Mouse (Mus musculus) adrenal gland, postnatal 10 days (tissue): ENCODE results near the gene Kdm4c. TPM values are rescaled to one million over a fixed set of nuclear protein-coding genes. Genes with fewer than 3 reads are reported as not detected.
"Not testable (repeated sequence)": the region's sequence is repeated elsewhere in the genome, so short reads cannot be mapped to it uniquely, and the experiment has no call there.

Experiments
- DNase-seq: peaks from one replicate; pipeline ENCODE4 v3.0.0; 2021; ENCODE audit warnings: mixed read lengths
- long read RNA-seq, 2 experiments: library from polyadenylated mRNA; stranded (forward); transcript quantifications; one replicate each; pipeline ENCODE4 v2.0.0; 2021
- total RNA-seq, 2 experiments: library from RNA; stranded (reverse); gene quantifications; 2 replicates each; pipeline ENCODE4 v1.2.3; 2021

The Kdm4c gene
- total RNA-seq: 10 to 100 TPM; 18.3 to 21.3 TPM
- long read RNA-seq, experiment 1, full-length matches to known transcripts: 3 of 6 reads
- long read RNA-seq, experiment 1, partial matches to known transcripts: 2 of 6 reads
- long read RNA-seq, experiment 1, other reads (novel, unspliced or antisense): 1 of 6 reads
- long read RNA-seq, experiment 2, full-length matches to known transcripts: 5 of 11 reads
- long read RNA-seq, experiment 2, partial matches to known transcripts: 3 of 11 reads
- long read RNA-seq, experiment 2, other reads (novel, unspliced or antisense): 3 of 11 reads

GRCm38 (mm10) chr4:74242176-74242575, at the start of gene Kdm4c:
Gene Kdm4c (plus strand): TSS chr4:74242497.
- DNase-seq: no peak

GRCm38 (mm10) chr4:74201281-74201811, 41.0 kb upstream of the Kdm4c start:
- no peak for DNase-seq

- not testable (repeated sequence) for DNase-seq
These were observed 20.5 kb upstream of the Kdm4c start for GRCm38 (mm10) chr4:74221780-74222179.

GRCm38 (mm10) chr4:74222360-74222759, 19.9 kb upstream of the Kdm4c start:
- DNase-seq: peak; percentile 9

- DNase-seq: no peak
These were observed 18.1 kb upstream of the Kdm4c start for GRCm38 (mm10) chr4:74224210-74224609.

GRCm38 (mm10) chr4:74230994-74231393, 11.3 kb upstream of the Kdm4c start:
- DNase-seq: peak; percentile 23

- DNase-seq: peak; percentile 56
These were observed 10.9 kb upstream of the Kdm4c start for GRCm38 (mm10) chr4:74231405-74231804.

GRCm38 (mm10) chr4:74233534-74233933, 8.8 kb upstream of the Kdm4c start:
- DNase-seq: no peak

- DNase-seq: peak; percentile 97
These were observed 9.3 kb downstream of the Kdm4c start for GRCm38 (mm10) chr4:74251348-74252244.

GRCm38 (mm10) chr4:74252245-74253105, 10.2 kb downstream of the Kdm4c start:
- DNase-seq: peak; percentile 55

- DNase-seq: no peak
These were observed 15.6 kb downstream of the Kdm4c start for GRCm38 (mm10) chr4:74257882-74258281.

GRCm38 (mm10) chr4:74258538-74258937, 16.2 kb downstream of the Kdm4c start:
- DNase-seq: no peak

- DNase-seq: no peak
These were observed 17.0 kb downstream of the Kdm4c start for GRCm38 (mm10) chr4:74259331-74259730.

- no peak for DNase-seq
These were observed 19.6 kb downstream of the Kdm4c start for GRCm38 (mm10) chr4:74261879-74262278.

- no peak for DNase-seq
These were observed 22.2 kb downstream of the Kdm4c start for GRCm38 (mm10) chr4:74264428-74264955.

- DNase-seq: no peak
These were observed 28.9 kb downstream of the Kdm4c start for GRCm38 (mm10) chr4:74271180-74271579.

GRCm38 (mm10) chr4:74277486-74277885, 35.2 kb downstream of the Kdm4c start:
- DNase-seq: no peak

- no peak for DNase-seq
These were observed 37.9 kb downstream of the Kdm4c start for GRCm38 (mm10) chr4:74280170-74280569.

GRCm38 (mm10) chr4:74287851-74288250, 45.6 kb downstream of the Kdm4c start:
- DNase-seq: no peak

- DNase-seq: no peak
These were observed 52.4 kb downstream of the Kdm4c start for GRCm38 (mm10) chr4:74294726-74295125.

GRCm38 (mm10) chr4:74305315-74306105, 63.2 kb downstream of the Kdm4c start:
- DNase-seq: no peak
